Mouse (Mus musculus): ENCODE results near the gene Zfp866.

GRCm38 (mm10) chr8:69805491-69805890 lies 14.5 kb upstream of the Zfp866 start:
- TF ChIP-seq GATA1 (IDR thresholded peaks at IDR 0.05; ENCODE audit: borderline replicate concordance, low read length): no peak
- TF ChIP-seq FLI1 (IDR thresholded peaks at IDR 0.05; ENCODE audit: low read length): no peak

Data from megakaryocyte, embryonic 14.5 days (primary cell).